Mouse (Mus musculus) ES-Bruce4 (cell line): ENCODE data around the gene Gnai3.

ENCODE experiments used
- CTCF ChIP-seq: IDR thresholded peaks from one replicate; pipeline ENCODE4 v1.8.1; 2011; ENCODE audit warnings: low read depth, low read length
- POLR2A ChIP-seq: IDR thresholded peaks from one replicate; pipeline ENCODE4 v1.8.1; 2011; ENCODE audit warnings: low read length; ENCODE audit not compliant: insufficient read depth

DNA sequence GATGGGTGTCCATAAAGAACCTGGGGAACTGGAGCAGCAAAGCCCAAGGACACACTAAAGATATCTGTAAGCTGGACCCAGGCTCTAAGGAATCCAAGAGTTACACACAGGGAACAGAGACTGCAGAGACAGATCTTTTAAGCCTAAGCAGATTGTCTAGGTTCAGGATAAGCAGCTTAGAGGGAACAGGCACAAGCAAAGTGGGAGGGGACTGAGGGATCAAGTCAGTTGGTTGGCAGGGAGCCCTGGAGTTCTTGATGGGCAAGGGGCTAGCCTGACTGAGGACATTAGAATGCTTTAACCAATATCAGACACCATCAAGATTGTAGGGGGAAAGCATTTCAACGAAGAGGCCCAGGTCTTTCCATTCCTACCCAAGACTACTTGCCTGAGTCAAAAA is 51.8 kb downstream of the Gnai3 start:
- TF ChIP-seq POLR2A (no peak), CTCF (no peak)
